Mouse (Mus musculus): ENCODE data around the gene Psmc3. TPM values are rescaled to one million over a fixed set of nuclear protein-coding genes. Genes with fewer than 3 reads are reported as not detected.

Gene Psmc3
- 115 TPM for total RNA-seq (2023)

DNA sequence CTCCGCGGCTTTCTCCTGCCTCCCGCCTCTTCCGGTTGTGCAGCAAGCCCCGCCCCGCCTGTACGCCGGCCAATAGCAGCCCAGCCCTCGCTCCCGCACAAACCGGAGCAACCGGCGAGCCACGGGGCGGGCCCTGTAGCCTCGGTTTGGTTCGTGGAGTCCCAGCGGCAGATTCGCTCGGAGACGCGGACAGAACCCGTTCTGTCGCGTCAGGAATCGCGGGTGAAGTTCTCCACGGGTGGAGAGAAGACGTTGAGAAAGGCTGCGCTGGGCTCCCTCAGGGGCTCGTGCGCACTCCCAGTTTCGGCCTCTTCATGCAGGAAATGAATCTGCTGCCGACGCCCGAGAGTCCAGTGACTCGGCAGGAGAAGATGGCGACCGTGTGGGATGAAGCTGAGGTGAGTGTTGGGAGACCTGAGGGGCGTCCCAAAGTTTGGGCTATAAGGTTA, at the start of gene Psmc3:
Gene Psmc3, plus strand, starts transcription at position 76 of the 449 bp plus-strand sequence.

DNA sequence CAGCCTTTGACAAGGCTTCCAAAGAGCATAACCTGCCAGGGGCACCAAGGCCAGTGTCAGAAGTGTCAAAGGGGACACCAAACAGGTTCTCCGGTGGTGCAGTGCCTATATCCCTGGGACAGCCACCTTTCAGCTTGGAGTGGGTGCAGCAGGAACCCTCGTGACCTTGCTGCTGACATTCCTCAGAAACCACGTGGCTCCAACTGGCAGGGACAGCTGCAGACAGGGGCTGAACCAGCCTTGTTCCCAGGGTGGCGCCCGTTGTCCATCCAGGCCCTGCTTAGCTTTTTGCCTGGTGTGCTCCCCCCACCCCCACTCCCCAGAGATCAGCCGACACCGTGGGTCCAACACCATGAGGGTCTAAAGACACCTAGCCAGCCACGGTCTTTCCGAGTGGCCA, 18.4 kb upstream of the Psmc3 start, which contains the start of gene Rapsn:
Gene Rapsn, plus strand, starts transcription at position 236 of the 400 bp plus-strand sequence.

DNA sequence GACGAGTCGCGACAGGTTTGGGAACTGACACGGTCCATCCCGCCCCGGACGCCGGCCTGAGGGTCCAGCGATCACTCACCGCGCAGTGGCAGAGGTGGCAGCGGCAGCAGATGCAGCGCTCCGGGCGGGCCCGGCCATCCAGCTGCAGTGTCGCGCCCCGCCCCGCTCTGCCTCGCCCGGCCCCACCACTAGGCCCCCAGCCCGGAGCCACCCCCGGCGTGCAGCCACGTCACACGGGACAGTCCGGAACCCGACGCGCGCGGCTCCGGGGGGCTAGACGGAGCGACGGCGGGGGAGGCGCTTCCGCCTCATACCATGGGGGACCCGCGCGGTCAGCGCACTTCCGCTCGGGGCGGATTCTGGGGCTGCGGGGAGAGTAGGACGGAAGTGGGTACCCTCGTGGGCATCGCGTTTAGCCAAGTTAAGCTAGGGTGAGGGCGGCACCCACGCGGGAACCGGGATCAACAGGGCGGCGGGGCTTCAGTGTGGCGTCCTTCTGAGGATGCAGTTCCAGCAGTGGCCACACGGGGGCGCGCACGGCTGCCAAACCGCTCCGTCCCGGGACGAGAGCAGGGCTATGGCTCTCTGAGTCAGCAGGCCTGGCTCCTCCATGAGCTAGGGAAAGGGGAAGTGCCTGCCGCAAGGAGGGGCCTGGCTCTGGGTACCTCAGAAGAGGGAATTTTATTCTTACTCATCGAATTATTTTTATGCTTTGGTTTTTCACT, 16.4 kb downstream of the Psmc3 start, which contains the start of gene Slc39a13:
Gene Slc39a13, minus strand, starts transcription at position 342 of the 725 bp plus-strand sequence.

DNA sequence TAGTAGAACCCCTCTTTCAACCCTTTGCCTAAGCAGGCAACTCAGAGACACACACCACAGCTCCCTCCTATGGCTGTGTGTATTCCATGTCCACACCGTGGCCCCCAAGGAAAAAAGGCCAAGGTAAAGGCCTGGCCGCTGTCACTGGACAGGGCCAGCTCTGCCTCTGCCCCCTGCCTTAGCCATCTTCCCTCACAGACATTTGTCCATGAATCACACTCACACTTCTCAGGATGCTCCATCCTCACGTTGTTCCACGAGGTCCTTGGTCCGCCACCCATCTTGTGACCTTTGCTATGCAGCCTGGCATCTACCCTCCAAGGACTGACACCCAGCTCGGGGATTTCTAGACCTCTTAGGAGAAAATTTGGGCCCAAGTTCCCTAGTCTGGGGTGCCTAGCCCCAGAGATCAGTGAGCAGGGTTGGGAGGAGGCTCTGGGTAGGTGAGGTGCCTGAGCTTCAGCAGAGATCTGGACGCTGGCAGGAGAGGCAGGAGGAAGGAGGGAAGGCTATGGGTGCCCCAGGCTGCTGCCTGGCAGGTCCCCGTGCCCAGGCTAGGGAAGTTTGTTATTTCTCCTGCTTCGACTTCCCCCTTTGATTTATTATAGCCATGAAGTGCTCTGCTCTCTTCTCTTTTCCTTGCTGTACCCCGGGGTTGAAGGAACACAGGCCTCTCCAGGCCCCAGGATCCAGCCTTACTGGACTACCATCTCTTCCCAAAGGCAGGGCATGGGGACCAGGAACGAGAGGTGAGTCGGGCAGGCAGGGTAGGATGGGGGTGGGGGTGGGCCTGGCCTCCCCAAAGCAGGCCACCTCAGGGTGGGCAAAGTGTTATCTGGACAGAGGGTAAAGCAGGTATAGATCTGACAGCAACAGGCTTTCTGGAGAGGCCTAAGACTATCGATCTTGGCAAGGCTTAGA, 28.2 kb downstream of the Psmc3 start, which contains the start of gene Spi1:
Gene Spi1, plus strand, starts transcription at position 616 of the 921 bp plus-strand sequence.

Other genes starting within 250 kb of the Psmc3 start
- gene Mtch2, start 206.9 kb upstream of the Psmc3 start, total RNA-seq (2023) = 78.9 TPM
- gene C1qtnf4, start 168.1 kb upstream of the Psmc3 start, total RNA-seq (2023) = 0.59 TPM
- 23.6 TPM for gene Kbtbd4, start 149.3 kb upstream of the Psmc3 start, total RNA-seq (2023)
- gene Ndufs3, start 149.2 kb upstream of the Psmc3 start, total RNA-seq (2023) = 132 TPM
- gene Celf1, start 113.6 kb upstream of the Psmc3 start, total RNA-seq (2023) = 96.3 TPM
- gene Rapsn, start 18.4 kb upstream of the Psmc3 start, total RNA-seq (2023) = not detected
- gene Slc39a13, start 16.4 kb downstream of the Psmc3 start, total RNA-seq (2023) = 18.3 TPM
- gene Spi1, start 28.4 kb downstream of the Psmc3 start, total RNA-seq (2023) = 13.2 TPM
- not detected for gene Mybpc3, start 64.1 kb downstream of the Psmc3 start, total RNA-seq (2023)
- 249 TPM for gene Madd, start 129.8 kb downstream of the Psmc3 start, total RNA-seq (2023)
- 3.6 TPM for gene Nr1h3, start 148.8 kb downstream of the Psmc3 start, total RNA-seq (2023)
- 10.6 TPM for gene Acp2, start 148.9 kb downstream of the Psmc3 start, total RNA-seq (2023)
- gene Ddb2, start 183.0 kb downstream of the Psmc3 start, total RNA-seq (2023) = 76.0 TPM
- gene Pacsin3, start 201.9 kb downstream of the Psmc3 start, total RNA-seq (2023) = 1.3 TPM
- 153 TPM for gene Arfgap2, start 211.0 kb downstream of the Psmc3 start, total RNA-seq (2023)